Mouse (Mus musculus) intestine, embryonic 15.5 days (tissue): ENCODE data around the gene Ly75. TPM values are rescaled to one million over a fixed set of nuclear protein-coding genes. Genes with fewer than 3 reads are reported as not detected.

Experiments
- ATAC-seq: fragments of 200-750 bp; cut with Nextera tagmentation; 2 replicates; pipeline ENCODE4 v1.8.0; 2017; ENCODE audit warnings: moderate TSS enrichment, moderate library complexity
- H3K27ac ChIP-seq: fragments of 300-500 bp; sonication (generic); 2 replicates; pipeline ENCODE4 v1.5.1; 2015; ENCODE audit warnings: mild to moderate bottlenecking, inconsistent platforms
- H3K27me3 ChIP-seq: fragments of 300-500 bp; sonication (generic); replicated peaks from 2 replicates; pipeline ENCODE4 v1.6.1; 2015; ENCODE audit warnings: inconsistent platforms
- H3K36me3 ChIP-seq: fragments of 300-500 bp; sonication (generic); 2 replicates; pipeline ENCODE4 v1.6.1; 2015; ENCODE audit warnings: inconsistent platforms
- H3K4me1 ChIP-seq: fragments of 300-500 bp; sonication (generic); replicated peaks from 2 replicates; pipeline ENCODE4 v1.6.1; 2015; ENCODE audit warnings: inconsistent platforms
- H3K4me2 ChIP-seq: fragments of 300-500 bp; sonication (generic); replicated peaks from 2 replicates; pipeline ENCODE4 v1.6.1; 2015; ENCODE audit warnings: mild to moderate bottlenecking, inconsistent platforms
- H3K4me3 ChIP-seq: fragments of 300-500 bp; sonication (generic); replicated peaks from 2 replicates; pipeline ENCODE4 v1.5.1; 2015; ENCODE audit warnings: inconsistent platforms
- H3K9ac ChIP-seq: fragments of 300-500 bp; sonication (generic); 2 replicates; pipeline ENCODE4 v1.6.1; 2015; ENCODE audit warnings: inconsistent platforms
- H3K9me3 ChIP-seq: fragments of 300-500 bp; sonication (generic); 2 replicates; pipeline ENCODE4 v1.6.1; 2016; ENCODE audit warnings: inconsistent platforms
- WGBS: fragments of 180-500 bp; shearing (Covaris S2); methylation state at CpG from one replicate; pipeline ENCODE4 v1.1.7; 2015; 5-methylcytosine and 5-hydroxymethylcytosine counted together
- polyA plus RNA-seq: library from polyadenylated mRNA; unstranded; fragments of >200 nt; fragmentation: Nextera tagmentation; extraction: Ambion mirVana; gene quantifications from 2 replicates; pipeline ENCODE4 v1.2.1, GENCODE M21; 2015

The Ly75 gene
- polyA plus RNA-seq = 1.1 TPM in 2 replicates

- Histone ChIP-seq H3K9me3 (no peaks in the 10 kb centered on the region), H3K4me1 (peaks cover 10% of the 10 kb centered on the region; the same call in 1 of the 2 replicates), H3K27ac (no peak within 1 kb of the TSS), H3K4me3 (peak within 1 kb of the TSS; percentile 63), H3K36me3 (no peaks in the 10 kb centered on the region), H3K4me2 (peak within 1 kb of the TSS; percentile 95), H3K9ac (peak within 1 kb of the TSS; percentile 64), H3K27me3 (no peaks in the 10 kb centered on the region)
- WGBS = 3% methylated on average over 46 of the region's 46 CpGs
- peak; percentile 100 for ATAC-seq
These were observed at the start of gene Ly75 for GRCm38 (mm10) chr2:60382858-60383669. Gene Ly75 (minus strand): TSS chr2:60383303.

GRCm38 (mm10) chr2:60430315-60431021, 47.4 kb upstream of the Ly75 start:
- Histone ChIP-seq H3K9ac (no peak overlapping the region), H3K4me1 (no peaks in the 10 kb centered on the region)
- peak; percentile 91 for ATAC-seq

GRCm38 (mm10) chr2:60418075-60418474, 35.0 kb upstream of the Ly75 start:
- no peak overlapping the region for H3K4me3 ChIP-seq
- ATAC-seq = peak; percentile 93
- H3K9me3 ChIP-seq = no peaks in the 10 kb centered on the region
- no peaks in the 10 kb centered on the region for H3K27me3 ChIP-seq
- no peak overlapping the region for H3K4me2 ChIP-seq
- 9% methylated on average over 6 of the region's 6 CpGs for WGBS
- no peak overlapping the region for H3K27ac ChIP-seq
- no peak overlapping the region for H3K9ac ChIP-seq
- no peaks in the 10 kb centered on the region for H3K4me1 ChIP-seq
- no peaks in the 10 kb centered on the region for H3K36me3 ChIP-seq

More at GRCm38 (mm10) chr2:60430315-60431021, 47.4 kb upstream of the Ly75 start:
- 61% methylated on average over 8 of the region's 8 CpGs for WGBS
- Histone ChIP-seq H3K36me3 (no peaks in the 10 kb centered on the region), H3K4me3 (no peak overlapping the region), H3K27ac (no peak overlapping the region; the same call in 1 of the 2 replicates), H3K4me2 (no peak overlapping the region), H3K9me3 (no peaks in the 10 kb centered on the region), H3K27me3 (no peaks in the 10 kb centered on the region)

GRCm38 (mm10) chr2:60414334-60414733, 31.2 kb upstream of the Ly75 start:
- no peak overlapping the region for H3K9ac ChIP-seq
- 0 out of 2 replicates have a peak, but pooled peaks cover 3% of the 10 kb centered on the region for H3K4me1 ChIP-seq
- H3K27ac ChIP-seq = no peak overlapping the region
- H3K27me3 ChIP-seq = no peaks in the 10 kb centered on the region
- no peaks in the 10 kb centered on the region for H3K9me3 ChIP-seq
- WGBS = 67% methylated on average over 8 of the region's 8 CpGs
- no peak for ATAC-seq
- no peak overlapping the region for H3K4me3 ChIP-seq
- no peaks in the 10 kb centered on the region for H3K36me3 ChIP-seq
- no peak overlapping the region for H3K4me2 ChIP-seq

- H3K27me3 ChIP-seq = no peaks in the 10 kb centered on the region
- 53% methylated on average over 18 of the region's 18 CpGs for WGBS
- no peak overlapping the region for H3K27ac ChIP-seq
- 0 out of 2 replicates have a peak, but pooled peaks cover 3% of the 10 kb centered on the region for H3K4me1 ChIP-seq
- no peaks in the 10 kb centered on the region for H3K36me3 ChIP-seq
- no peak overlapping the region for H3K4me3 ChIP-seq
- H3K9ac ChIP-seq = no peak overlapping the region
- H3K9me3 ChIP-seq = no peaks in the 10 kb centered on the region
- no peak overlapping the region for H3K4me2 ChIP-seq
- no peak for ATAC-seq
These were observed 30.0 kb upstream of the Ly75 start for GRCm38 (mm10) chr2:60413006-60413650.

- ATAC-seq = no peak
- WGBS = 80% methylated on average over 7 of the region's 7 CpGs
- H3K4me3 ChIP-seq = no peak overlapping the region
These were observed 28.1 kb upstream of the Ly75 start for GRCm38 (mm10) chr2:60411181-60411580.

GRCm38 (mm10) chr2:60409989-60410763, 27.1 kb upstream of the Ly75 start:
- Histone ChIP-seq H3K36me3 (no peaks in the 10 kb centered on the region), H3K9me3 (no peaks in the 10 kb centered on the region), H3K4me2 (no peak overlapping the region; the same call in 1 of the 2 replicates), H3K27me3 (no peaks in the 10 kb centered on the region), H3K9ac (no peak overlapping the region), H3K4me1 (0 out of 2 replicates have a peak, but pooled peaks cover 3% of the 10 kb centered on the region), H3K27ac (0 out of 2 replicates have a peak overlapping the region, but pooled peaks have one; percentile 29), H3K4me3 (no peak overlapping the region)
- 37% methylated on average over 11 of the region's 11 CpGs for WGBS
- ATAC-seq = peak; percentile 87

More at GRCm38 (mm10) chr2:60411181-60411580, 28.1 kb upstream of the Ly75 start:
- Histone ChIP-seq H3K4me2 (no peak overlapping the region), H3K9ac (no peak overlapping the region), H3K27ac (no peak overlapping the region), H3K36me3 (no peaks in the 10 kb centered on the region), H3K27me3 (no peaks in the 10 kb centered on the region), H3K9me3 (no peaks in the 10 kb centered on the region), H3K4me1 (0 out of 2 replicates have a peak, but pooled peaks cover 3% of the 10 kb centered on the region)

- ATAC-seq = no peak
- 67% methylated on average over 6 of the region's 6 CpGs for WGBS
These were observed 26.1 kb upstream of the Ly75 start for GRCm38 (mm10) chr2:60409194-60409593.

GRCm38 (mm10) chr2:60407387-60407786, 24.3 kb upstream of the Ly75 start:
- Histone ChIP-seq H3K36me3 (no peaks in the 10 kb centered on the region), H3K4me2 (no peak overlapping the region), H3K4me3 (no peak overlapping the region), H3K9me3 (no peaks in the 10 kb centered on the region), H3K27ac (no peak overlapping the region), H3K4me1 (0 out of 2 replicates have a peak, but pooled peaks cover 3% of the 10 kb centered on the region), H3K9ac (no peak overlapping the region), H3K27me3 (no peaks in the 10 kb centered on the region)
- 83% methylated on average over 2 of the region's 2 CpGs for WGBS
- no peak for ATAC-seq

More at GRCm38 (mm10) chr2:60409194-60409593, 26.1 kb upstream of the Ly75 start:
- Histone ChIP-seq H3K9ac (no peak overlapping the region), H3K9me3 (no peaks in the 10 kb centered on the region), H3K36me3 (no peaks in the 10 kb centered on the region), H3K27me3 (no peaks in the 10 kb centered on the region), H3K4me3 (no peak overlapping the region), H3K27ac (no peak overlapping the region), H3K4me2 (no peak overlapping the region), H3K4me1 (0 out of 2 replicates have a peak, but pooled peaks cover 3% of the 10 kb centered on the region)

GRCm38 (mm10) chr2:60405431-60405830, 22.3 kb upstream of the Ly75 start:
- Histone ChIP-seq H3K4me3 (no peak overlapping the region), H3K9me3 (no peaks in the 10 kb centered on the region), H3K36me3 (no peaks in the 10 kb centered on the region), H3K4me1 (0 out of 2 replicates have a peak, but pooled peaks cover 3% of the 10 kb centered on the region), H3K4me2 (no peak overlapping the region), H3K27ac (no peak overlapping the region), H3K9ac (no peak overlapping the region), H3K27me3 (no peaks in the 10 kb centered on the region)
- WGBS = 85% methylated on average over 5 of the region's 5 CpGs
- ATAC-seq = no peak

GRCm38 (mm10) chr2:60404763-60405162, 21.7 kb upstream of the Ly75 start:
- H3K9me3 ChIP-seq = no peaks in the 10 kb centered on the region
- H3K4me3 ChIP-seq = no peak overlapping the region
- H3K27ac ChIP-seq = no peak overlapping the region
- H3K27me3 ChIP-seq = no peaks in the 10 kb centered on the region
- ATAC-seq = no peak
- H3K4me2 ChIP-seq = no peak overlapping the region
- no peak overlapping the region for H3K9ac ChIP-seq
- no peaks in the 10 kb centered on the region for H3K36me3 ChIP-seq
- 90% methylated on average over 7 of the region's 7 CpGs for WGBS
- 0 out of 2 replicates have a peak, but pooled peaks cover 1% of the 10 kb centered on the region for H3K4me1 ChIP-seq
